Mouse (Mus musculus): Measurements from ENCODE around the gene Olfr640.

Olfr640 gene

DNA sequence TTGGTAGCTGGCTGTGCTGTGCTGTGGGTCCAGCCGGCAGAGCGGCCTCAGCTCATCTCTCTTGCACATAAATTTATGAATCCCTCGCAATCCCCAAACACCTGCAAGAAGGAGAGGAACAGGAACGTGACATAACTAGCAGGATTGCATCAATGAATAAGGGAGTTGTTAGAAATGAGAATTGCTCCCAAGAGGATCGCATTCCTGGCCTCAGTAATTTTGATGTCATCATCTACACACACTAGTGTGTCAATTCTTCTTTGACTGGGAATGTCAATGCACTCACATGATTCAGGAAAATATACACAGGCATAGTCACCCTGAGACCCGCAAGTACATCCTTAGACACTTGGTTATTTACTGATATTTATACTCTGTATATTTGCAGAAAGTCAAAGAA lies at the start of gene Olfr640:
Gene Olfr640, minus strand, starts transcription at position 101 of the 400 bp plus-strand sequence.
- in situ Hi-C loops (cut with MboI; ENCODE audit: low pct_unique_long_range_greater_than_20kb in 1 of 2, low sequenced_read_pairs in 2 of 2, unreplicated experiment in 1 of 2): no loop called here

DNA sequence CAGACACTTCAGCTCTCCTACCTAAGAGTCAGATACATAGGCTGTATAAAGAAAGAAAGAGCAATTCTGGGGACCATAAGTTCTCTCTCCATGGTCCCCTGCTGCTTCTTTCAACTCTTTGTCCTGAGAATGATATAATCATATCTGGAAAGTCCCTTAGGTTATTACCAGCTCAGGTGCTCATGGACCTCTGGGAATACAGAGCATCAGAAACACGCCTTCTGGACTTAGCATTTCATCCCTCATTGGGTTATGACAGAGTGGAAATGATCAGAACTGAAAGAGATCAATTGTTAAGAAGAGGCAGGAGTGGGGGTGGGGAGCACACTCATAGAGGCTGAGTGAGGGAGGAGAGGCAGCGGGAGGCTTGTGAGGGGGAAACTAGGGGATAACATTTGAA lies 46.4 kb upstream of the Olfr640 start, which contains the start of gene Olfr644:
Gene Olfr644, minus strand, starts transcription at position 101 of the 400 bp plus-strand sequence.
- in situ Hi-C loops (cut with MboI; ENCODE audit: low pct_unique_long_range_greater_than_20kb in 1 of 2, low sequenced_read_pairs in 2 of 2, unreplicated experiment in 1 of 2): no loop called here

DNA sequence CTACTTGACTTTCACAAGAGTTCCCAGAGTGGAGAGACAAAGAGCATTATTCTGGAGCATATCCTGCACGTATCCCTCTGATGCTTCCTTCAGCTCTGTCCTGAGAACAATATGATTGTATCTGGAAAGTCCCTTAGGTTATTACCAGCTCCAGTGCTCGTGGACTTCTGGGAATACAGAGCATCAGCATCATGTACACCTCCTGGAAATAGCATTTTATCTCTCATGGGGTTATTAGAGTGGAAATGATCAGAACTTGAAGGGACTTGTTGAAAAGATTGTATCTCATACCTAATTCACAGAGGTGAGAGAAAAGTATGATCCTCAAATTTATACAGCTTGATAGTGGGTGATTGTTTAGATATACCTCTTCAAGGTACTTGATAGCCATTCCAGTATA lies 36.0 kb upstream of the Olfr640 start, which contains the start of gene 4930516K23Rik:
Gene 4930516K23Rik, minus strand, starts transcription at position 101 of the 400 bp plus-strand sequence.
- in situ Hi-C loops (cut with MboI; ENCODE audit: low pct_unique_long_range_greater_than_20kb in 1 of 2, low sequenced_read_pairs in 2 of 2, unreplicated experiment in 1 of 2): no loop called here

DNA sequence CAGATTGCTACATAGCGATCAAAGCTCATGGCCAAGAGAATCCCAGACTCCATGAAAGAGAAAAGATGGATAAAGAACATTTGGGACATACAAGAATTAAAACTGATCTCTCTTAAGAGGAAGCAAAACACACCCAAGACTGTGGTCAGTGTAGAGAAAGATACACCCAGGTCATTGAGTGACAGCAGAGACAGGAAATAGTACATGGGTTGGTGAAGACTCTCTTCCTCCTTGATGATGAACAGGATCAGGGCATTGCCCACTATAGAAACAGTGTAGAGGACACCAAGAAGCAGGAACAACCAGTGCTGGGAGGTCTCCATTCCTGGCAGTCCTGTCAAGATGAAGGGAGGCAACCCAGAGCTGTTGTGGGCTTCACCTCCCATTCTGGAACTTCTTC lies 33.8 kb upstream of the Olfr640 start:
- in situ Hi-C loops (cut with MboI; ENCODE audit: low pct_unique_long_range_greater_than_20kb in 1 of 2, low sequenced_read_pairs in 2 of 2, unreplicated experiment in 1 of 2): no loop called here

GRCm38 (mm10) chr7:104052566-104052965 lies 27.2 kb upstream of the Olfr640 start, which contains the start of gene Olfr642:
TSS of gene Olfr642 (minus strand) at chr7:104052666.
- in situ Hi-C loops (cut with MboI; ENCODE audit: low pct_unique_long_range_greater_than_20kb in 1 of 2, low sequenced_read_pairs in 2 of 2, unreplicated experiment in 1 of 2): no loop called here

- in situ Hi-C loops (cut with MboI; ENCODE audit: low pct_unique_long_range_greater_than_20kb in 1 of 2, low sequenced_read_pairs in 2 of 2, unreplicated experiment in 1 of 2): no loop called here
Measured at GRCm38 (mm10) chr7:104050745-104051144, 25.4 kb upstream of the Olfr640 start.

DNA sequence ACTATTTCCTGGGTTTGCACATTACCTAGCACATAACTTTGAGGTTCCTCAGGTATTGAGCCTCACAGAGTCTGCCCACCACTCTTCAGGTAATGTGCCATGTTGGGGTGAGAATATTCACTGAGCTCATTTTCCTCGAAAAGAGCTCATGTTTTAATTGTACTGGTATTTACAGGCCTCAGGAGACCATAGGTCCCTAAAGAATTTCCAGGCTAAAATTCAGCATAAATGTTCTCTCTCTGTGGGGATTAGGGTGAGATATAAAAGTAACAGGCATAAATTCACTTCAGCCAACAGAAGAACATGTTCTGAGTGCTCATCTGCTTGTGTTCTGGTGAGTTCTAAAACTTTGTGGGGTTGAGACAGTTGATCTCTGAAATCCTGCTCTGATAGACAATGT lies 9.8 kb upstream of the Olfr640 start, which contains the start of gene Olfr641:
Gene Olfr641, plus strand, starts transcription at position 301 of the 400 bp plus-strand sequence.
- in situ Hi-C loops (cut with MboI; ENCODE audit: low pct_unique_long_range_greater_than_20kb in 1 of 2, low sequenced_read_pairs in 2 of 2, unreplicated experiment in 1 of 2): no loop called here

DNA sequence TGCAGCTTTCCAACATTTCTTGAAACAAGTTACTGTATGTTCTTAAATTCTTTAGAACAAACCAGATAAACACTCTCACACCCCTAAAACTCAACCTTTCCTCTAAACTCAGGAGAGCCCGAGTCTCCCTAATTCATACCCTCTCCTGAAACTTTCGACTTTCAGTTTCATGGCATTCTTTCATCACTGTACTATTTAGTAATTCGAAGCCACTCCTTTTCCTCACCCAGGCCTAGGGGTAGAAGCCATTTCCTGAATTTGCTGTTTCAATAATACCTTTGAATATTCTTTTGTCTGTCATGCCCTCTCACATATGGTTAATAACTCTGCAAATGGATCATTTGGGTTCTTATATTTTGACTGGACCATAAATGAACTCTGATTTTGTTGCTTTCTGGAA lies 1.6 kb upstream of the Olfr640 start:
- in situ Hi-C loops (cut with MboI; ENCODE audit: low pct_unique_long_range_greater_than_20kb in 1 of 2, low sequenced_read_pairs in 2 of 2, unreplicated experiment in 1 of 2): no loop called here

DNA sequence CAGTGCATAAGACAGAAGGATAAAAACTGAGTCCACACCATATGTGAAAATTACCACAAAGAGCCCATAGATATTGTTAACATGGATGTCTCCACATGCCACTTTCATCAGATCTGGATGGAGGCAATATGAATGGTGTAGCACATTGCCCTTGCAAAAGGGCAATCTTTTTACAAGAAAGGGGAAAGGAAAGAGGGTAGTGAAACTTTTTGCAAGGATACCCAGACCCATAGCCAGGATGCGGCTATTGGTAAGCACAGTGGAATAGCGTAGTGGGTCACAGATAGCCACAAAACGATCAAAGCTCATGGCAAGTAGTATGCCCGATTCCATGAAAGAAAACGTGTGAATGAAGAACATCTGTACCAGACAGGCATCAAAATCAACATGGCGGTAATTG lies 3.7 kb downstream of the Olfr640 start:
- in situ Hi-C loops (cut with MboI; ENCODE audit: low pct_unique_long_range_greater_than_20kb in 1 of 2, low sequenced_read_pairs in 2 of 2, unreplicated experiment in 1 of 2): no loop called here

DNA sequence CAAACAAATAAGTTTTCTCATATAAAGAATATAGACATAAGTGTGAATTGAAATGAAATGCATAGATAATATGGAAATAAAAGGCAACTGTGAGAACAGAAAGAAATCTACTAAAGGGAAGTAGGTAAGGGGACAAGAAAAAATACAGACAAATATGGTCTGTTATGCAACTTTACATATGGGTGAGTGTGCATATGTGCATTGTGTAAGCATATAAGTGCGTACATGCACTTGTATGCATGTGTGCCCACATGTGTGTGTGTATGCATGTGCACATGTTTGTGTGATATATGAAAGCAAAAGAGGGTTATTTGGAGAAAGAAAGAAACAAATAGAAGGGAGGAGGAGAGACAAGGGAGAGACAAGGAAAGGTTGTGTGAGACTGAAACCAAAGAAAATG lies 6.4 kb downstream of the Olfr640 start:
- in situ Hi-C loops (cut with MboI; ENCODE audit: low pct_unique_long_range_greater_than_20kb in 1 of 2, low sequenced_read_pairs in 2 of 2, unreplicated experiment in 1 of 2): no loop called here

DNA sequence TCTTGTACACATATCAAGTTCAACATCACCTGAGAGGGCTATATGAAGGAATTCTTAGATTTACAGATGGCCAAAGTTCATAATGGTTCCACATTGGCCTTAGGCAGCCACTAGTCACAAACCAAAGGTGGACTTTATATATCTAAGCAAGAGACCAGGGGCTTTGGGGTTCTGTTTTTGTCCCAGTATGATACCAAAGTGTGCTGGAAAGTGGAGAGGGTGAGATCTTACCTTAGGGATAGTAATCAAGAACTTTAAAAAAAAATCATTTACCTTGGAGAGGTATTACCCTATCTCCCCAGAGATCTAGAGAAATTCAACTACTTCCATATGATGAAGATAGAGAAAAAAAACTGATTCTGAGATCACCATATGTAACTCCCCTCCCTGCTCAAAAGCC lies 8.2 kb downstream of the Olfr640 start, which contains the start of gene Olfr639:
Gene Olfr639, minus strand, starts transcription at position 101 of the 400 bp plus-strand sequence.
- in situ Hi-C loops (cut with MboI; ENCODE audit: low pct_unique_long_range_greater_than_20kb in 1 of 2, low sequenced_read_pairs in 2 of 2, unreplicated experiment in 1 of 2): no loop called here

DNA sequence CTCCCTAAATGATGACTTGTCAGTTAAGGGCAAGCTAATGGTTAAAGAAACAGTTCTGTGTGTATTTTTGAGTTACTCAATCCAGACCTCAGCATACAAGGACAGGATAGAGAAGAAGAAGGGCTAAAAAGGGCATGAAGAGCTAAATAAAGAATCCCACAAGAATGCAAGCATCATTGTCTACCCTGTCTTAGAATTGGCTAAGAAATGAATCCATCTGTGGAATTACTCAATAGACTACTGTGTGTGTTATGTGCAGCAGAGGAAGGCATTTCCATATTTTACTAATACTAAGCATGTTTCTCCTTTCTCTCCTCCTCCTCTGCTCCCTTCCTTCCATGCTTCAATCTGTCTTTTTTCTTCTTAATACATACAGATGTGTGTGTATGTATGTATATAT lies 26.2 kb downstream of the Olfr640 start:
- in situ Hi-C loops (cut with MboI; ENCODE audit: low pct_unique_long_range_greater_than_20kb in 1 of 2, low sequenced_read_pairs in 2 of 2, unreplicated experiment in 1 of 2): no loop called here

DNA sequence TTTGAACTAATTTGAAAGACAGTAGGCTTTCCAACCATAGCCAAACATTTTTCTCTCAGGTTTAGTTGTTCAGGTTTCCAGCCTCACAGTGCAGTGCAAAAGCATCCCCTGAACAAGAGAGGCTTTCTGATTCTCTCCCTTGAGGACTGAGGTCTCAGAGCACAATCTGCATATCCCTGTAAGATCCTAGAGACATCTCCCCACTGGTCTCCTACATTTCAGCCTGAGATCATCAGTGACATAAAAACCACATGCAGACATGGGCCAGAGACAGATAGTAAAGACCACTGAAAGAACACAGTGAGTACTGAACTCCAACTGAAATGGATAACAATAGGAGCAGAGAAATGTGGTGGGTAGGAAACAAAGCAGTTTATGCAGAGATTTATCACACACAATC lies 26.9 kb downstream of the Olfr640 start, which contains the start of gene Olfr638:
Gene Olfr638, plus strand, starts transcription at position 301 of the 400 bp plus-strand sequence.
- in situ Hi-C loops (cut with MboI; ENCODE audit: low pct_unique_long_range_greater_than_20kb in 1 of 2, low sequenced_read_pairs in 2 of 2, unreplicated experiment in 1 of 2): no loop called here

DNA sequence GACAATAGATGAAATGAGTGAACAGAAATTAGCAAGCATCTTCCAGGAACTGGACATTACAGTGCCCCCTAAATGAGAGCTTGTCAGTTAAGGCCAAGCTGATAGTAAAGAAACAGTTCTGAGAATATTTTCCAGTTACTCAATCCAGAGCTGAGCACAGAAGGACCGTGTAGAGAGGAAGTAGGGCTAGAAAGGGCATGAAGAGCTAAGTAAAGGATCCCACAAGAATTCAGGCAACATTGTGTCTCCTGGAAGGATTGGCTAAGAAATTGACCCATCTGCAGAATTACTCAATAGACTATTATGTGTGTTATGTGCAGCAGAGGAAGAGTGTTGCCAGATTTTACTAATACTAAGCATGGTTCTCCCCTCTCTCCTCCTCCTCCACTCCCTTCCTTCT lies 53.6 kb downstream of the Olfr640 start:
- in situ Hi-C loops (cut with MboI; ENCODE audit: low pct_unique_long_range_greater_than_20kb in 1 of 2, low sequenced_read_pairs in 2 of 2, unreplicated experiment in 1 of 2): no loop called here

- in situ Hi-C loops (cut with MboI; ENCODE audit: low pct_unique_long_range_greater_than_20kb in 1 of 2, low sequenced_read_pairs in 2 of 2, unreplicated experiment in 1 of 2): no loop called here
Measured at GRCm38 (mm10) chr7:103970852-103971251, 54.5 kb downstream of the Olfr640 start, which contains the start of gene Olfr635. TSS of gene Olfr635 (plus strand) at chr7:103971152.
